Mouse (Mus musculus): Measurements from ENCODE around the gene Mccc1.

DNA sequence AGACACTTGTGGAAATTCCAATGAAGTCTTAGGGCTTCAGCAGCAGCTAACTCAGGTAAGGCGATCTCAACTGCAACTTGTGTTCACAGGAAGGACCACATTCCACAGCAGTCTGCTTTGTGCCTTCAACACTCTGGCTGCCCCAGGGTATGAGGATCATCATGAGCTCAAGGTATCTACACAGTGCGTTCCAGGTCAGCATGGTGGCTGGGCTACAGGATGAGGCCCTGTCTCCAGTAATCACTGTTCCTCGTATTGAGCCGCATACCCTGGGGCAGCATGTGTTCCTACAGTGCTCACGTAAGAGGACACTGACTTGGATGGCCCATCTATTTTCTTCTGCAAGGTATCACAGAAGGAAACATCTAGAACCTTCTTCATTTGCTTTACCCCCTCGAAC is 12.4 kb downstream of the Mccc1 start:
- TF ChIP-seq CTCF (IDR thresholded peaks at IDR 0.05; ENCODE audit: borderline replicate concordance, control insufficient read depth, extremely low read depth, insufficient read depth, low read length, poor library complexity) (no peak), POLR2A (IDR thresholded peaks at IDR 0.05; ENCODE audit: control insufficient read depth, extremely low read depth, insufficient read depth, low read length, poor library complexity) (no peak)

All from thymus, adult 2 months (tissue).